Mouse (Mus musculus) small intestine, adult 2 months (tissue): ENCODE results near the gene Eif2a. TPM values are rescaled to one million over a fixed set of nuclear protein-coding genes. Genes with fewer than 3 reads are reported as not detected.

Source experiments
- H3K27ac ChIP-seq: fragments of 200-500 bp; 2 replicates; pipeline ENCODE4 v1.5.1; 2012; ENCODE audit warnings: low read depth, low read length, control low read depth, inconsistent platforms; ENCODE audit not compliant: insufficient read depth
- H3K27me3 ChIP-seq: fragments of 200-500 bp; 2 replicates; pipeline ENCODE4 v1.6.1; 2012; ENCODE audit warnings: mild to moderate bottlenecking, moderate library complexity, low read length, inconsistent platforms; ENCODE audit not compliant: control insufficient read depth, insufficient read depth
- H3K36me3 ChIP-seq: fragments of 200-500 bp; 2 replicates; pipeline ENCODE4 v1.6.1; 2012; ENCODE audit warnings: mild to moderate bottlenecking, low read length, control low read depth, inconsistent platforms; ENCODE audit not compliant: control insufficient read depth, insufficient read depth
- H3K4me1 ChIP-seq: fragments of 200-500 bp; 2 replicates; pipeline ENCODE4 v1.6.1; 2012; ENCODE audit warnings: low read length, inconsistent platforms, mixed read lengths; ENCODE audit not compliant: control insufficient read depth, insufficient read depth, insufficient read length
- H3K4me3 ChIP-seq: fragments of 200-500 bp; 2 replicates; pipeline ENCODE4 v1.5.1; 2012; ENCODE audit warnings: low read depth, mild to moderate bottlenecking, control low read depth, inconsistent platforms, low read length, moderate library complexity
- CTCF ChIP-seq: fragments of 200-500 bp; IDR thresholded peaks from 2 replicates; pipeline ENCODE4 v1.5.1; 2012; ENCODE audit warnings: low read depth, mild to moderate bottlenecking, control low read depth, inconsistent platforms, low read length, moderate library complexity, mixed read lengths; ENCODE audit not compliant: insufficient replicate concordance, insufficient read length; ENCODE audit errors: extremely low read depth
- POLR2A ChIP-seq: fragments of 200-500 bp; IDR thresholded peaks from 2 replicates; pipeline ENCODE4 v1.6.1; 2012; ENCODE audit warnings: low read depth, mild to moderate bottlenecking, control low read depth, inconsistent platforms, low read length, moderate library complexity
- WGBS: fragments of 180-500 bp; shearing (Covaris S2); methylation state at CpG from one replicate; pipeline ENCODE4 v1.1.7; 2018; 5-methylcytosine and 5-hydroxymethylcytosine counted together
- polyA plus RNA-seq: library from polyadenylated mRNA; depleted of rRNA; stranded (reverse); fragments of >200 nt; gene quantifications from 2 replicates; pipeline ENCODE4 v1.2.3, GENCODE M21; 2012

Eif2a gene
- polyA plus RNA-seq, 1 experiment = 1.8 TPM

DNA sequence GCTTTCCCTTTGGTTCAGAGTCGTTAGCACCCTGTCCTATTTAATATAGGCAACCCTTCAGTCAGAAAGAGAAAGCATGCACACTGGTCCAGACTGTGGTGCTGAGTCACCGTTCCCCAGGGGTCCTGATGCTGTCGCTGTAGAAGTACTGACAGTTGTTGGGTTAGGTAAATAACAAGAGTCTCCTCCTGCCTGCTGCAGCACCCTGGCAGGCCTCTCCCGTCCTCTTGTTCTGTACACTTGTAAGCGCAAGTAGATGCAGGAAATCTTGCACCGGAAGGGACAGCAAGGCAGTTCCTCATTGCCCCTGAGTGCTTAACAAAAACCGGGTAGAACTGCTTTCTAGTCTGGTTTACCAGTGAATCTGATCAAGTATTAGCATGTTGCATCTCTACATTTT, 31.0 kb downstream of the Eif2a start:
- TF ChIP-seq CTCF = no peak
- TF ChIP-seq POLR2A = no peak
- H3K27ac ChIP-seq = no peak overlapping the region
- peaks cover 39% of the 10 kb centered on the region for H3K36me3 ChIP-seq
- 85% methylated on average over 7 of the region's 7 CpGs for WGBS
- H3K4me1 ChIP-seq = no peaks in the 10 kb centered on the region
- H3K27me3 ChIP-seq = no peaks in the 10 kb centered on the region
- no peak overlapping the region for H3K4me3 ChIP-seq

DNA sequence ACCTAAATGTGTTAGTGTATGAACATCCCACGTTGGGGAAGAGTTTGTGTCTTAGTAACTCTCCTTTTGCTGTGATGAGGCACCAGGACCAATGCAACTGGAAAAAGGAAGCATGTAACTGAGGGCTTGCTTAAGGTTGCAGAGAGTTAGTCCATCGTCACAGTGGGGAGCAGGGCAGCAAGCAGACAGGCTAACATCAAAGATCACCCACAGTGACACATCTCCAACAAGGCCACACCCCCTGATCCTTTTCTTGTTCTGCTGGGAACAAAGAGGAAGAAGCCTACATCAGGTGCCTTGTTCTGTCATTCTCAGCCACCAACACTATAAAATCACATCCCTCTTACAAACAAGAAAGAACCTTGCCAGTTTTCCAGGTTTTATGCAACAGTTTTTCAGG, 34.3 kb downstream of the Eif2a start:
- H3K27ac ChIP-seq = no peak overlapping the region
- H3K4me3 ChIP-seq = no peak overlapping the region
- no peaks in the 10 kb centered on the region for H3K27me3 ChIP-seq
- no peaks in the 10 kb centered on the region for H3K4me1 ChIP-seq
- peaks cover 20% of the 10 kb centered on the region for H3K36me3 ChIP-seq
- TF ChIP-seq POLR2A (no peak), CTCF (no peak)
- 74% methylated on average over 2 of the region's 2 CpGs for WGBS

DNA sequence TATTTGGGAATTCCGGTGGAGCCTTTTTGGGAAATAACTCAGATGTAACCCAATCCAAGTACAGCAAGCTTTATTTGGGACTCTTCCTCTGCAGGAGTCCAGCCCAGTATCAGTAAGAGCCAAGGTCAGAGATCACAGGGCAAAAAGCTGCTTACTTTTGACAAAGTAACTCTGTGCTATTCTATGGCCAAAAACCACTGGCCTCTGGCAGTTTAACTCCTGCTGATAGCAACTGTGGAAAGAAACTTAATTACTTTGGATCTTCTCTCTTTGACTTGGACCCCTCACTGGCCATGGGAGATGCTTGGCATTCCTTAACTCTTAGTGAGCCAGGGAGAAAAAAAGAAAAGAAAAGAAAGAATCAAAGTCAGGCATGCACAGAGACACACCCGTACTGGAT, 35.8 kb downstream of the Eif2a start:
- no peaks in the 10 kb centered on the region for H3K4me1 ChIP-seq
- 81% methylated on average over 2 of the region's 2 CpGs for WGBS
- no peak overlapping the region for H3K27ac ChIP-seq
- H3K4me3 ChIP-seq = no peak overlapping the region
- TF ChIP-seq CTCF = no peak
- no peak for TF ChIP-seq POLR2A
- no peaks in the 10 kb centered on the region for H3K27me3 ChIP-seq
- peaks cover 7% of the 10 kb centered on the region for H3K36me3 ChIP-seq

- H3K4me3 ChIP-seq = no peak overlapping the region
- no peaks in the 10 kb centered on the region for H3K4me1 ChIP-seq
- no peaks in the 10 kb centered on the region for H3K36me3 ChIP-seq
- H3K27ac ChIP-seq = no peak overlapping the region
- WGBS = 88% methylated on average over 3 of the region's 3 CpGs
- TF ChIP-seq CTCF (no peak), POLR2A (no peak)
- no peaks in the 10 kb centered on the region for H3K27me3 ChIP-seq
Measured at GRCm38 (mm10) chr3:58570821-58571220, 45.2 kb downstream of the Eif2a start.

- Histone ChIP-seq H3K4me1 (peaks cover 1% of the 10 kb centered on the region), H3K4me3 (peak within 1 kb of the TSS; percentile 96), H3K27ac (peak within 1 kb of the TSS; percentile 95), H3K36me3 (peaks cover 7% of the 10 kb centered on the region), H3K27me3 (no peaks in the 10 kb centered on the region)
- TF ChIP-seq CTCF (no peak), POLR2A (peak; percentile 98)
- 1% methylated on average over 59 of the region's 59 CpGs for WGBS
Measured at GRCm38 (mm10) chr3:58576137-58577066, 50.8 kb downstream of the Eif2a start, which contains the start of gene Selenot. Gene Selenot (plus strand): TSS chr3:58576636.

GRCm38 (mm10) chr3:58577067-58577503, 51.5 kb downstream of the Eif2a start:
- Histone ChIP-seq H3K4me1 (peaks cover 5% of the 10 kb centered on the region), H3K4me3 (peak overlapping the region; percentile 96), H3K36me3 (peaks cover 7% of the 10 kb centered on the region), H3K27me3 (no peaks in the 10 kb centered on the region), H3K27ac (peak overlapping the region; percentile 95)
- WGBS = under 1% methylated on average over 36 of the region's 36 CpGs
- TF ChIP-seq CTCF = no peak
- TF ChIP-seq POLR2A = no peak; the same call in 1 of the 2 replicates

GRCm38 (mm10) chr3:58577506-58578050, 52.0 kb downstream of the Eif2a start:
- H3K36me3 ChIP-seq = peaks cover 7% of the 10 kb centered on the region
- no peaks in the 10 kb centered on the region for H3K27me3 ChIP-seq
- no peak overlapping the region for H3K4me3 ChIP-seq
- 5% methylated on average over 8 of the region's 8 CpGs for WGBS
- peaks cover 10% of the 10 kb centered on the region for H3K4me1 ChIP-seq
- no peak overlapping the region for H3K27ac ChIP-seq
- TF ChIP-seq CTCF = no peak
- TF ChIP-seq POLR2A = no peak
